Mouse (Mus musculus) hindbrain, embryonic 12.5 days (tissue): ENCODE data around the gene Abcc10. TPM values are rescaled to one million over a fixed set of nuclear protein-coding genes. Genes with fewer than 3 reads are reported as not detected.

ENCODE experiments used
- ATAC-seq: fragments of 200-750 bp; cut with Nextera tagmentation; 2 replicates; pipeline ENCODE4 v1.8.0; 2017; ENCODE audit warnings: moderate TSS enrichment; ENCODE audit not compliant: low FRiP score
- H3K27ac ChIP-seq: fragments of 300-500 bp; sonication (generic); 2 replicates; pipeline ENCODE4 v1.5.1; 2016; ENCODE audit warnings: mild to moderate bottlenecking
- H3K27me3 ChIP-seq: fragments of 300-500 bp; sonication (generic); 2 replicates; pipeline ENCODE4 v1.6.1; 2016; ENCODE audit warnings: mild to moderate bottlenecking
- H3K36me3 ChIP-seq: fragments of 300-500 bp; sonication (generic); 2 replicates; pipeline ENCODE4 v1.6.1; 2016; ENCODE audit warnings: mild to moderate bottlenecking
- H3K4me1 ChIP-seq: fragments of 300-500 bp; sonication (generic); 2 replicates; pipeline ENCODE4 v1.6.1; 2016
- H3K4me2 ChIP-seq: fragments of 300-500 bp; sonication (generic); replicated peaks from 2 replicates; pipeline ENCODE4 v1.6.1; 2016; ENCODE audit warnings: mild to moderate bottlenecking
- H3K4me3 ChIP-seq: fragments of 300-500 bp; sonication (generic); 2 replicates; pipeline ENCODE4 v1.5.1; 2016; ENCODE audit warnings: mild to moderate bottlenecking
- H3K9ac ChIP-seq: fragments of 300-500 bp; sonication (generic); 2 replicates; pipeline ENCODE4 v1.6.1; 2016; ENCODE audit warnings: mild to moderate bottlenecking, moderate library complexity
- H3K9me3 ChIP-seq: fragments of 300-500 bp; sonication (generic); replicated peaks from 2 replicates; pipeline ENCODE4 v1.6.1; 2016; ENCODE audit warnings: mild to moderate bottlenecking
- WGBS: fragments of 180-500 bp; shearing (Covaris S2); methylation state at CpG from one replicate; pipeline ENCODE4 v1.1.7; 2016; 5-methylcytosine and 5-hydroxymethylcytosine counted together
- polyA plus RNA-seq: library from polyadenylated mRNA; unstranded; fragments of >200 nt; fragmentation: Nextera tagmentation; extraction: Ambion mirVana; gene quantifications from 2 replicates; pipeline ENCODE4 v1.2.1, GENCODE M21; 2016

The Abcc10 gene
- polyA plus RNA-seq, result 9.7 and 10.8 TPM in 2 replicates

GRCm38 (mm10) chr17:46327906-46328534 is at the start of gene Abcc10:
Abcc10 (minus strand) TSS chr17:46328352.
- peak within 1 kb of the TSS; percentile 74 for H3K4me3 ChIP-seq
- ATAC-seq, result peak; percentile 98
- peak within 1 kb of the TSS; percentile 84 for H3K9ac ChIP-seq
- peak within 1 kb of the TSS; percentile 93 for H3K27ac ChIP-seq
- under 1% methylated on average over 40 of the region's 40 CpGs for WGBS
- H3K36me3 ChIP-seq, result peaks cover 16% of the 10 kb centered on the region
- no peaks in the 10 kb centered on the region for H3K27me3 ChIP-seq
- H3K4me1 ChIP-seq, result peaks cover 7% of the 10 kb centered on the region
- H3K4me2 ChIP-seq, result peak within 1 kb of the TSS; percentile 72
- H3K9me3 ChIP-seq, result no peaks in the 10 kb centered on the region

GRCm38 (mm10) chr17:46371783-46372182 is 43.6 kb upstream of the Abcc10 start:
- Histone ChIP-seq H3K9ac (no peak overlapping the region), H3K27ac (no peak overlapping the region), H3K4me2 (no peak overlapping the region), H3K27me3 (no peaks in the 10 kb centered on the region), H3K4me1 (no peaks in the 10 kb centered on the region), H3K36me3 (no peaks in the 10 kb centered on the region), H3K4me3 (no peak overlapping the region), H3K9me3 (no peaks in the 10 kb centered on the region)
- WGBS, result 68% methylated on average over 3 of the region's 3 CpGs
- no peak for ATAC-seq

- Histone ChIP-seq H3K4me3 (no peak overlapping the region), H3K9me3 (peaks cover 5% of the 10 kb centered on the region; the same call in 1 of the 2 replicates), H3K36me3 (no peaks in the 10 kb centered on the region), H3K27me3 (no peaks in the 10 kb centered on the region), H3K4me2 (no peak overlapping the region), H3K4me1 (no peaks in the 10 kb centered on the region), H3K27ac (no peak overlapping the region), H3K9ac (no peak overlapping the region)
- 87% methylated on average over 8 of the region's 8 CpGs for WGBS
- no peak for ATAC-seq
These were observed 23.0 kb upstream of the Abcc10 start for GRCm38 (mm10) chr17:46351026-46351700.

- Histone ChIP-seq H3K9ac (no peak overlapping the region), H3K9me3 (0 out of 2 replicates have a peak, but pooled peaks cover 11% of the 10 kb centered on the region), H3K4me3 (no peak overlapping the region), H3K4me2 (no peak overlapping the region), H3K27ac (no peak overlapping the region), H3K4me1 (no peaks in the 10 kb centered on the region), H3K27me3 (no peaks in the 10 kb centered on the region), H3K36me3 (no peaks in the 10 kb centered on the region)
- ATAC-seq, result no peak
- WGBS, result 83% methylated on average over 7 of the region's 7 CpGs
These were observed 13.1 kb upstream of the Abcc10 start for GRCm38 (mm10) chr17:46341208-46341607.

- Histone ChIP-seq H3K9ac (no peak overlapping the region), H3K4me3 (no peak overlapping the region), H3K9me3 (no peaks in the 10 kb centered on the region), H3K4me2 (no peak overlapping the region), H3K36me3 (no peaks in the 10 kb centered on the region), H3K27me3 (no peaks in the 10 kb centered on the region; the same call in 1 of the 2 replicates), H3K4me1 (no peaks in the 10 kb centered on the region), H3K27ac (no peak overlapping the region)
- no peak for ATAC-seq
- 27% methylated on average over 5 of the region's 5 CpGs for WGBS
These were observed 8.3 kb upstream of the Abcc10 start for GRCm38 (mm10) chr17:46336475-46336874.

- H3K27ac ChIP-seq, result 0 out of 2 replicates have a peak overlapping the region, but pooled peaks have one; percentile 93
These were observed 571 bp upstream of the Abcc10 start for GRCm38 (mm10) chr17:46328723-46329122.

GRCm38 (mm10) chr17:46327413-46327905 is 693 bp downstream of the Abcc10 start:
- Histone ChIP-seq H3K27me3 (no peaks in the 10 kb centered on the region), H3K4me1 (peaks cover 7% of the 10 kb centered on the region), H3K36me3 (peaks cover 20% of the 10 kb centered on the region), H3K4me2 (peak overlapping the region; percentile 72), H3K27ac (peak overlapping the region; percentile 93), H3K4me3 (peak overlapping the region; percentile 74), H3K9me3 (no peaks in the 10 kb centered on the region), H3K9ac (peak overlapping the region; percentile 84)
- ATAC-seq, result no peak
- WGBS, result 6% methylated on average over 25 of the region's 27 CpGs

More at GRCm38 (mm10) chr17:46328723-46329122, 571 bp upstream of the Abcc10 start:
- Histone ChIP-seq H3K27me3 (no peaks in the 10 kb centered on the region), H3K9me3 (no peaks in the 10 kb centered on the region), H3K36me3 (peaks cover 9% of the 10 kb centered on the region), H3K4me1 (peaks cover 7% of the 10 kb centered on the region), H3K9ac (no peak overlapping the region), H3K4me2 (peak overlapping the region; percentile 72), H3K4me3 (no peak overlapping the region)
- no peak for ATAC-seq
- WGBS, result 76% methylated on average over 6 of the region's 6 CpGs

GRCm38 (mm10) chr17:46322046-46322823 is 5.9 kb downstream of the Abcc10 start:
- Histone ChIP-seq H3K4me3 (no peak overlapping the region), H3K4me2 (no peak overlapping the region), H3K9me3 (no peaks in the 10 kb centered on the region), H3K9ac (no peak overlapping the region), H3K27ac (no peak overlapping the region), H3K4me1 (peaks cover 3% of the 10 kb centered on the region; the same call in 1 of the 2 replicates), H3K36me3 (peaks cover 39% of the 10 kb centered on the region), H3K27me3 (no peaks in the 10 kb centered on the region)
- WGBS, result 90% methylated on average over 14 of the region's 14 CpGs
- no peak for ATAC-seq

- 78% methylated on average over 6 of the region's 6 CpGs for WGBS
- Histone ChIP-seq H3K4me1 (no peaks in the 10 kb centered on the region), H3K9me3 (no peaks in the 10 kb centered on the region), H3K4me3 (no peak overlapping the region), H3K27me3 (no peaks in the 10 kb centered on the region), H3K4me2 (no peak overlapping the region), H3K36me3 (peaks cover 39% of the 10 kb centered on the region), H3K9ac (no peak overlapping the region), H3K27ac (no peak overlapping the region)
- ATAC-seq, result no peak
These were observed 7.7 kb downstream of the Abcc10 start for GRCm38 (mm10) chr17:46320492-46320891.

GRCm38 (mm10) chr17:46315813-46316212 is 12.3 kb downstream of the Abcc10 start:
- H3K4me2 ChIP-seq, result no peak overlapping the region
- no peak for ATAC-seq
- no peak overlapping the region for H3K9ac ChIP-seq
- no peaks in the 10 kb centered on the region for H3K4me1 ChIP-seq
- peaks cover 5% of the 10 kb centered on the region; the same call in 1 of the 2 replicates for H3K36me3 ChIP-seq
- no peaks in the 10 kb centered on the region for H3K27me3 ChIP-seq
- H3K4me3 ChIP-seq, result no peak overlapping the region
- no peaks in the 10 kb centered on the region for H3K9me3 ChIP-seq
- WGBS, result 91% methylated on average over 10 of the region's 10 CpGs
- no peak overlapping the region for H3K27ac ChIP-seq

GRCm38 (mm10) chr17:46313135-46313715 is 14.9 kb downstream of the Abcc10 start:
- Histone ChIP-seq H3K9ac (no peak overlapping the region), H3K9me3 (no peaks in the 10 kb centered on the region), H3K4me1 (no peaks in the 10 kb centered on the region), H3K27me3 (no peaks in the 10 kb centered on the region), H3K4me3 (no peak overlapping the region), H3K36me3 (peaks cover 6% of the 10 kb centered on the region; the same call in 1 of the 2 replicates), H3K27ac (no peak overlapping the region), H3K4me2 (no peak overlapping the region)
- 89% methylated on average over 9 of the region's 9 CpGs for WGBS
- no peak for ATAC-seq
